Mouse (Mus musculus): Measurements from ENCODE around the gene Strn3.

GRCm38 (mm10) chr12:51636260-51636659, 55.4 kb downstream of the Strn3 start:
- no peak for TF ChIP-seq CTCF (IDR thresholded peaks at IDR 0.05; ENCODE audit: low read depth, low read length)
- TF ChIP-seq EP300 (IDR thresholded peaks at IDR 0.05; ENCODE audit: insufficient read depth, low read depth, low read length): no peak

Data from ES-Bruce4 (cell line).